Mouse (Mus musculus) lung, embryonic 16.5 days (tissue): ENCODE measurements around the gene Olfr15. TPM values are rescaled to one million over a fixed set of nuclear protein-coding genes. Genes with fewer than 3 reads are reported as not detected.
"Not testable (repeated sequence)": the region's sequence is repeated elsewhere in the genome, so short reads cannot be mapped to it uniquely, and the experiment has no call there.

ENCODE experiments used
- ATAC-seq: fragments of 200-750 bp; cut with Nextera tagmentation; 2 replicates; pipeline ENCODE4 v1.8.0; 2017; ENCODE audit warnings: low read depth, mild to moderate bottlenecking, moderate library complexity
- H3K27ac ChIP-seq: fragments of 300-500 bp; sonication (generic); 2 replicates; pipeline ENCODE4 v1.5.1; 2014; ENCODE audit warnings: mild to moderate bottlenecking, control low read depth, low read length
- H3K27me3 ChIP-seq: fragments of 300-500 bp; sonication (generic); 2 replicates; pipeline ENCODE4 v1.6.1; 2014; ENCODE audit warnings: low read depth, low read length, mixed read lengths; ENCODE audit not compliant: control insufficient read depth, insufficient read depth
- H3K36me3 ChIP-seq: fragments of 300-500 bp; sonication (generic); 2 replicates; pipeline ENCODE4 v1.6.1; 2014; ENCODE audit warnings: low read length; ENCODE audit not compliant: control insufficient read depth, insufficient read depth
- H3K4me1 ChIP-seq: fragments of 300-500 bp; sonication (generic); replicated peaks from 2 replicates; pipeline ENCODE4 v1.6.1; 2014; ENCODE audit warnings: low read length, mixed read lengths; ENCODE audit not compliant: control insufficient read depth, insufficient read depth
- H3K4me2 ChIP-seq: fragments of 300-500 bp; sonication (generic); 2 replicates; pipeline ENCODE4 v1.6.1; 2014; ENCODE audit warnings: low read depth, low read length, control low read depth
- H3K4me3 ChIP-seq: fragments of 300-500 bp; sonication (generic); 2 replicates; pipeline ENCODE4 v1.5.1; 2014; ENCODE audit warnings: mild to moderate bottlenecking, low read length, control low read depth
- H3K9ac ChIP-seq: fragments of 300-500 bp; sonication (generic); 2 replicates; pipeline ENCODE4 v1.6.1; 2014; ENCODE audit warnings: low read length, control low read depth
- H3K9me3 ChIP-seq: fragments of 300-500 bp; sonication (generic); 2 replicates; pipeline ENCODE4 v1.6.1; 2016; ENCODE audit warnings: low read length; ENCODE audit not compliant: control insufficient read depth
- WGBS: fragments of 180-500 bp; shearing (Covaris S2); extraction: QIAGEN DNeasy Blood & Tissue Kit; methylation state at CpG from one replicate; pipeline ENCODE4 v1.1.7; 2014; 5-methylcytosine and 5-hydroxymethylcytosine counted together
- polyA plus RNA-seq: library from polyadenylated mRNA; unstranded; fragments of >200 nt; fragmentation: Nextera tagmentation; extraction: Ambion mirVana; gene quantifications from 2 replicates; pipeline ENCODE4 v1.2.1, GENCODE M21; 2015

Olfr15 gene
- not detected in 2 replicates for polyA plus RNA-seq

GRCm38 (mm10) chr16:3830588-3831109, at the start of gene Olfr15:
TSS of gene Olfr15 (plus strand) at chr16:3830878.
- Histone ChIP-seq H3K27ac (no peak within 1 kb of the TSS), H3K9ac (no peak within 1 kb of the TSS), H3K4me2 (no peak within 1 kb of the TSS), H3K36me3 (no peaks in the 10 kb centered on the region), H3K27me3 (no peaks in the 10 kb centered on the region), H3K4me3 (no peak within 1 kb of the TSS), H3K4me1 (no peaks in the 10 kb centered on the region), H3K9me3 (no peaks in the 10 kb centered on the region)
- ATAC-seq, result no peak

GRCm38 (mm10) chr16:3781237-3781636, 49.4 kb upstream of the Olfr15 start:
- no peak overlapping the region for H3K27ac ChIP-seq
- no peaks in the 10 kb centered on the region for H3K36me3 ChIP-seq
- no peaks in the 10 kb centered on the region for H3K9me3 ChIP-seq
- H3K27me3 ChIP-seq, result no peaks in the 10 kb centered on the region
- H3K4me3 ChIP-seq, result no peak overlapping the region
- H3K4me2 ChIP-seq, result no peak overlapping the region
- no peaks in the 10 kb centered on the region for H3K4me1 ChIP-seq
- ATAC-seq, result no peak
- no peak overlapping the region for H3K9ac ChIP-seq

- H3K27me3 ChIP-seq, result no peaks in the 10 kb centered on the region
- no peak overlapping the region for H3K27ac ChIP-seq
- no peak overlapping the region for H3K9ac ChIP-seq
- H3K9me3 ChIP-seq, result no peaks in the 10 kb centered on the region
- ATAC-seq, result no peak
- no peak overlapping the region for H3K4me3 ChIP-seq
- H3K4me1 ChIP-seq, result no peaks in the 10 kb centered on the region
- no peaks in the 10 kb centered on the region for H3K36me3 ChIP-seq
- no peak overlapping the region for H3K4me2 ChIP-seq
Observed at GRCm38 (mm10) chr16:3788394-3788793, 42.3 kb upstream of the Olfr15 start.

DNA sequence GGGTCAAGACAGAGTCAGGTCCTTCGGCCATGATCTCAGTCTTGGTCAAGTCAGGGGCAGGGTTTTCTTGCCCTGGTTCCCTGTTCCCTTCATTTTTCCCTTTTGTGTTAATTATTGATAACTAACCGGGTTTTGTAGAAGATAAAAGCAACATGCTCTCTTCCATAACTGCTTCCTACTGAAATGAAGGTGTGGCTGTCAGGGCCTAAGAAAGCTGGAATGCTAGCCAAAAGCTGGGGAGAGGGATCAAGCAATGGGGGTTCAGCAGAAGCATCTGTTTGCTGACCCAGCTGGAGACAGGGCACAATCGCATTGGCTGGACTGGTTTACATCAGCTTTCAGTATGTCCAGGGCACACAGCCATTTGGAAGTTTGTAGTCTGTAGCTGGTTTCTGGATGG, 22.5 kb upstream of the Olfr15 start:
- 77% methylated on average over 3 of the region's 3 CpGs for WGBS
- Histone ChIP-seq H3K36me3 (no peaks in the 10 kb centered on the region), H3K27ac (no peak overlapping the region), H3K4me2 (no peak overlapping the region), H3K27me3 (no peaks in the 10 kb centered on the region), H3K9ac (no peak overlapping the region), H3K4me3 (no peak overlapping the region), H3K9me3 (no peaks in the 10 kb centered on the region), H3K4me1 (no peaks in the 10 kb centered on the region)
- no peak for ATAC-seq

- 82% methylated on average over 6 of the region's 6 CpGs for WGBS
- not testable (repeated sequence) for H3K4me3 ChIP-seq, ATAC-seq, H3K36me3 ChIP-seq, H3K9me3 ChIP-seq, H3K9ac ChIP-seq, H3K27ac ChIP-seq, H3K4me1 ChIP-seq, H3K4me2 ChIP-seq, H3K27me3 ChIP-seq
Observed at GRCm38 (mm10) chr16:3814667-3815066, 16.0 kb upstream of the Olfr15 start.

GRCm38 (mm10) chr16:3820202-3820601, 10.5 kb upstream of the Olfr15 start:
- Histone ChIP-seq H3K4me2 (no peak overlapping the region), H3K4me1 (no peaks in the 10 kb centered on the region), H3K36me3 (no peaks in the 10 kb centered on the region), H3K4me3 (no peak overlapping the region), H3K27ac (no peak overlapping the region), H3K9ac (no peak overlapping the region), H3K27me3 (no peaks in the 10 kb centered on the region), H3K9me3 (no peaks in the 10 kb centered on the region)
- ATAC-seq, result no peak
- 91% methylated on average over 2 of the region's 2 CpGs for WGBS

DNA sequence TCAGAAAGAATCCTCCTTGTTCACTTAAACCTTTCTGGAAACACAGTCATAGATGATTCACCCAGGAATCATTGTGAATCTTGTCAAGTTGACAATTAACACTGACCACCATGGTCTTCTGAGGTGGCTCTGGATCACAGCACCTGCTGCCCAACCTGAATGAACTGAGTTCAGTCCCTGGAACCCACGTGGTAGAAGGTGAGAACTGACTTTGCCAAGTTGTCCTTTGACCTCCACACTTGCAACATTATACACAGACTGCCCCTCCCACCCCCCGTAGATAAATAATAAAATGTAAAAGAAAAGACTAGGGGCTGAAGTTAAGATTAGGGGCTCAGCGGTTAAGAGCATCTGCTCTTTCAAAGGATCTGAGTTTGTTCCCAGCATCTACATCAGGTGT, 2.7 kb upstream of the Olfr15 start:
- Histone ChIP-seq H3K9ac (no peak overlapping the region), H3K27me3 (no peaks in the 10 kb centered on the region), H3K4me1 (no peaks in the 10 kb centered on the region), H3K36me3 (no peaks in the 10 kb centered on the region), H3K27ac (no peak overlapping the region), H3K9me3 (no peaks in the 10 kb centered on the region), H3K4me3 (no peak overlapping the region), H3K4me2 (no peak overlapping the region)
- 53% methylated on average over 3 of the region's 3 CpGs for WGBS
- ATAC-seq, result no peak

GRCm38 (mm10) chr16:3829727-3830126, 951 bp upstream of the Olfr15 start:
- H3K27ac ChIP-seq, result no peak overlapping the region
- H3K9me3 ChIP-seq, result no peaks in the 10 kb centered on the region
- no peaks in the 10 kb centered on the region for H3K36me3 ChIP-seq
- no peak overlapping the region for H3K4me3 ChIP-seq
- no peak for ATAC-seq
- no peaks in the 10 kb centered on the region for H3K27me3 ChIP-seq
- no peaks in the 10 kb centered on the region for H3K4me1 ChIP-seq
- WGBS, result 68% methylated on average over 2 of the region's 2 CpGs
- no peak overlapping the region for H3K9ac ChIP-seq
- no peak overlapping the region for H3K4me2 ChIP-seq

DNA sequence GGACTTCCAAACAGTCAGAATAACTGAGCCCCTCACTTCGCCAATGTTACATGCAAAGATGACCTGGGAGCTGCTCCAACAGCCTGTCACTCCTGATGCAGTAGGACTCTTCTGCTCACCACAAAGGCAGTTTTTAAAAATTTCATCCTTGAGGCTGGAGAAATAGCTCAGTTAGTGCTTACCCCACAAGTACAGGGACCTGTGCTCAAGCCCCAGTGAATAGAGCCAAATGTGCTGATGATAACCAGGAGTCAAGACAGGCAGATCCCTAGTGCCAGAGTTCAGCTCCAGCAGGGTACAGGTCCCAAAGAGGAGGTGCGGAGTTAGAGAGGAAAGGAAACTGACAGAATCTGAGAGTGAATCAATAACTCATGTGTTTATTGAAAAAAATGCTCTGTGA, 4.8 kb downstream of the Olfr15 start:
- WGBS, result 76% methylated on average over 2 of the region's 2 CpGs
- H3K4me1 ChIP-seq, result no peaks in the 10 kb centered on the region
- no peak overlapping the region for H3K4me3 ChIP-seq
- no peak overlapping the region for H3K4me2 ChIP-seq
- H3K27ac ChIP-seq, result no peak overlapping the region
- no peaks in the 10 kb centered on the region for H3K36me3 ChIP-seq
- H3K9ac ChIP-seq, result no peak overlapping the region
- no peaks in the 10 kb centered on the region for H3K27me3 ChIP-seq
- ATAC-seq, result no peak
- no peaks in the 10 kb centered on the region for H3K9me3 ChIP-seq
